Mouse (Mus musculus) heart, adult 18-20 months (tissue): Measurements from ENCODE around the gene Gucy2e. TPM values are rescaled to one million over a fixed set of nuclear protein-coding genes. Genes with fewer than 3 reads are reported as not detected.

Source experiments
- DNase-seq, 2 experiments: peaks; one replicate each; pipeline ENCODE4 v3.0.0; 2021 to 2022; ENCODE audit warnings: mixed read lengths in 1 of 2
- total RNA-seq, 2 experiments: library from RNA; stranded (reverse); gene quantifications; 2 replicates each; pipeline ENCODE4 v1.2.3; 2021

The Gucy2e gene
- total RNA-seq, 2 experiments from 2014 or later = 1.3 to 1.5 TPM

- no peak for DNase-seq
Observed at GRCm38 (mm10) chr11:69172606-69173005, 64.2 kb downstream of the Gucy2e start.

GRCm38 (mm10) chr11:69171626-69172025 lies 65.2 kb downstream of the Gucy2e start:
- peak; percentile 88 to 89 for DNase-seq

GRCm38 (mm10) chr11:69169313-69169712 lies 67.5 kb downstream of the Gucy2e start:
- DNase-seq = no peak

Other genes starting within 250 kb of the Gucy2e start
- 1 to 10 TPM; 5.4 to 6.2 TPM for gene Pfas, start 228.6 kb downstream of the Gucy2e start, total RNA-seq
- gene Ctc1, start 221.1 kb downstream of the Gucy2e start, total RNA-seq = 10 to 100 TPM; 10.9 to 13.9 TPM
- 1 to 10 TPM in 1 of 2 experiments, under 1 TPM in 1; 0.67 to 1.5 TPM for gene Aurkb, start 191.4 kb downstream of the Gucy2e start, total RNA-seq
- 10 to 100 TPM; 16.7 to 19.3 TPM for gene Borcs6, start 177.3 kb downstream of the Gucy2e start, total RNA-seq
- gene Tmem107, start 166.2 kb downstream of the Gucy2e start, total RNA-seq = 1 to 10 TPM; 5.3 to 7.0 TPM
- 10 to 100 TPM; 53.9 to 55.4 TPM for gene Vamp2, start 148.5 kb downstream of the Gucy2e start, total RNA-seq
- 10 to 100 TPM; 38.8 to 48.5 TPM for gene Per1, start 141.8 kb downstream of the Gucy2e start, total RNA-seq
- under 1 TPM in 1 of 2 experiments, not detected in 1; 0.15 TPM for gene Hes7, start 116.6 kb downstream of the Gucy2e start, total RNA-seq
- gene 9130213A22Rik, start 114.4 kb downstream of the Gucy2e start, total RNA-seq = under 1 TPM; 0.23 to 0.27 TPM
- not detected for gene Aloxe3, start 111.1 kb downstream of the Gucy2e start, total RNA-seq
- not detected for gene Alox12b, start 80.0 kb downstream of the Gucy2e start, total RNA-seq
- gene Alox8, start 39.2 kb downstream of the Gucy2e start, total RNA-seq = 1 to 10 TPM; 1.1 to 2.2 TPM
- gene Cntrob, start 86.7 kb upstream of the Gucy2e start, total RNA-seq = 1 to 10 TPM; 2.8 TPM
- 10 to 100 TPM; 48.8 to 49.4 TPM for gene Trappc1, start 86.9 kb upstream of the Gucy2e start, total RNA-seq
- under 1 TPM in 1 of 2 experiments, not detected in 1; 0.23 TPM for gene Kcnab3, start 89.2 kb upstream of the Gucy2e start, total RNA-seq
- gene Rnf227, start 103.4 kb upstream of the Gucy2e start, total RNA-seq = under 1 TPM; 0.41 to 0.57 TPM
- gene Chd3, start 132.4 kb upstream of the Gucy2e start, total RNA-seq = 10 to 100 TPM; 16.2 to 26.3 TPM
- gene Naa38, start 158.5 kb upstream of the Gucy2e start, total RNA-seq = 100 to 1,000 TPM; 112 to 118 TPM
- 10 to 100 TPM; 30.2 to 32.2 TPM for gene Cyb5d1, start 158.6 kb upstream of the Gucy2e start, total RNA-seq
- gene Tmem88, start 161.2 kb upstream of the Gucy2e start, total RNA-seq = 10 to 100 TPM; 10.3 to 14.3 TPM
- gene Kdm6b, start 176.6 kb upstream of the Gucy2e start, total RNA-seq = 10 to 100 TPM; 15.8 to 18.0 TPM